Mouse (Mus musculus) intestine, postnatal 0 days (tissue): Measurements from ENCODE around the gene Lgals7. TPM values are rescaled to one million over a fixed set of nuclear protein-coding genes. Genes with fewer than 3 reads are reported as not detected.
"Not testable (repeated sequence)": the region's sequence is repeated elsewhere in the genome, so short reads cannot be mapped to it uniquely, and the experiment has no call there.

Experiments used
- ATAC-seq: fragments of 200-750 bp; cut with Nextera tagmentation; 2 replicates; pipeline ENCODE4 v1.8.0; 2017; ENCODE audit warnings: mild to moderate bottlenecking, moderate TSS enrichment, moderate library complexity
- H3K27ac ChIP-seq: fragments of 300-500 bp; sonication (generic); 2 replicates; pipeline ENCODE4 v1.5.1; 2014; ENCODE audit warnings: mild to moderate bottlenecking, low read depth, low read length, moderate library complexity
- H3K27me3 ChIP-seq: fragments of 300-500 bp; sonication (generic); replicated peaks from 2 replicates; pipeline ENCODE4 v1.6.1; 2014; ENCODE audit warnings: low read length, mixed read lengths; ENCODE audit not compliant: control insufficient read depth, insufficient read depth
- H3K36me3 ChIP-seq: fragments of 300-500 bp; sonication (generic); 2 replicates; pipeline ENCODE4 v1.6.1; 2014; ENCODE audit warnings: mild to moderate bottlenecking, moderate library complexity; ENCODE audit not compliant: control insufficient read depth, insufficient read depth
- H3K4me1 ChIP-seq: fragments of 300-500 bp; sonication (generic); replicated peaks from 2 replicates; pipeline ENCODE4 v1.6.1; 2014; ENCODE audit warnings: antibody characterized with exemption, low read length, mixed read lengths; ENCODE audit not compliant: control insufficient read depth, insufficient read depth
- H3K4me2 ChIP-seq: fragments of 300-500 bp; sonication (generic); replicated peaks from 2 replicates; pipeline ENCODE4 v1.6.1; 2014; ENCODE audit warnings: low read depth, mild to moderate bottlenecking, moderate library complexity
- H3K4me3 ChIP-seq: fragments of 300-500 bp; sonication (generic); 2 replicates; pipeline ENCODE4 v1.5.1; 2014; ENCODE audit warnings: low read depth, low read length
- H3K9ac ChIP-seq: fragments of 300-500 bp; sonication (generic); 2 replicates; pipeline ENCODE4 v1.6.1; 2014; ENCODE audit warnings: mild to moderate bottlenecking, low read depth, low read length
- H3K9me3 ChIP-seq: fragments of 300-500 bp; sonication (generic); 2 replicates; pipeline ENCODE4 v1.6.1; 2016; ENCODE audit warnings: mixed run types; ENCODE audit not compliant: control insufficient read depth
- CTCF ChIP-seq: sonication (generic); IDR thresholded peaks from 2 replicates; pipeline ENCODE4 v1.5.1; 2016; ENCODE audit warnings: low read depth, mild to moderate bottlenecking, control low read depth, antibody characterized with exemption, moderate library complexity
- WGBS: fragments of 180-500 bp; shearing (Covaris S2); extraction: QIAGEN DNeasy Blood & Tissue Kit; methylation state at CpG from one replicate; pipeline ENCODE4 v1.1.7; 2014; 5-methylcytosine and 5-hydroxymethylcytosine counted together
- polyA plus RNA-seq: library from polyadenylated mRNA; unstranded; fragments of >200 nt; fragmentation: Nextera tagmentation; extraction: Ambion mirVana; gene quantifications from 2 replicates; pipeline ENCODE4 v1.2.1, GENCODE M21; 2015

Gene Lgals7
- polyA plus RNA-seq, 1 experiment from 2014 or later: 2.0 TPM

GRCm38 (mm10) chr7:28877856-28878255, 14.2 kb downstream of the Lgals7 start:
- TF ChIP-seq CTCF: no peak
- WGBS: 86% methylated on average over 4 of the region's 4 CpGs
- Histone ChIP-seq H3K4me3 (no peak overlapping the region), H3K4me1 (no peaks in the 10 kb centered on the region), H3K27ac (no peak overlapping the region), H3K4me2 (no peak overlapping the region), H3K9ac (no peak overlapping the region), H3K36me3 (no peaks in the 10 kb centered on the region), H3K9me3 (no peaks in the 10 kb centered on the region), H3K27me3 (no peaks in the 10 kb centered on the region)
- ATAC-seq: no peak

GRCm38 (mm10) chr7:28879606-28880005, 16.0 kb downstream of the Lgals7 start:
- no peaks in the 10 kb centered on the region for H3K4me1 ChIP-seq
- TF ChIP-seq CTCF: no peak
- H3K27me3 ChIP-seq: no peaks in the 10 kb centered on the region
- ATAC-seq: no peak
- no peaks in the 10 kb centered on the region for H3K36me3 ChIP-seq
- H3K9ac ChIP-seq: no peak overlapping the region
- 78% methylated on average over 7 of the region's 7 CpGs for WGBS
- H3K27ac ChIP-seq: no peak overlapping the region
- H3K9me3 ChIP-seq: no peaks in the 10 kb centered on the region
- H3K4me3 ChIP-seq: no peak overlapping the region
- H3K4me2 ChIP-seq: no peak overlapping the region

GRCm38 (mm10) chr7:28880554-28880953, 16.9 kb downstream of the Lgals7 start:
- Histone ChIP-seq H3K9ac (no peak overlapping the region), H3K9me3 (no peaks in the 10 kb centered on the region), H3K4me2 (no peak overlapping the region), H3K27me3 (no peaks in the 10 kb centered on the region), H3K4me3 (no peak overlapping the region), H3K36me3 (no peaks in the 10 kb centered on the region), H3K27ac (no peak overlapping the region), H3K4me1 (no peaks in the 10 kb centered on the region)
- no peak for TF ChIP-seq CTCF
- ATAC-seq: no peak
- WGBS: 89% methylated on average over 10 of the region's 10 CpGs

GRCm38 (mm10) chr7:28881199-28881598, 17.5 kb downstream of the Lgals7 start, which contains the start of gene Capn12:
TSS of gene Capn12 (plus strand) at chr7:28881422.
- Histone ChIP-seq H3K9ac (no peak within 1 kb of the TSS), H3K4me1 (no peaks in the 10 kb centered on the region), H3K36me3 (no peaks in the 10 kb centered on the region), H3K27me3 (no peaks in the 10 kb centered on the region), H3K4me2 (no peak within 1 kb of the TSS), H3K27ac (no peak within 1 kb of the TSS), H3K4me3 (no peak within 1 kb of the TSS), H3K9me3 (no peaks in the 10 kb centered on the region)
- WGBS: 40% methylated on average over 13 of the region's 13 CpGs
- TF ChIP-seq CTCF: no peak
- no peak for ATAC-seq

- 77% methylated on average over 11 of the region's 11 CpGs for WGBS
- no peak for ATAC-seq
- Histone ChIP-seq H3K9ac (no peak overlapping the region), H3K9me3 (no peaks in the 10 kb centered on the region), H3K4me3 (no peak overlapping the region), H3K27me3 (peaks cover 9% of the 10 kb centered on the region), H3K36me3 (no peaks in the 10 kb centered on the region), H3K4me2 (no peak overlapping the region), H3K27ac (no peak overlapping the region), H3K4me1 (no peaks in the 10 kb centered on the region)
- TF ChIP-seq CTCF: no peak
Measured at GRCm38 (mm10) chr7:28883039-28883438, 19.4 kb downstream of the Lgals7 start.

GRCm38 (mm10) chr7:28883704-28884103, 20.1 kb downstream of the Lgals7 start:
- H3K36me3 ChIP-seq, H3K9me3 ChIP-seq, H3K9ac ChIP-seq, ATAC-seq, H3K4me1 ChIP-seq, H3K4me2 ChIP-seq, H3K4me3 ChIP-seq, H3K27ac ChIP-seq: not testable (repeated sequence)
- WGBS: 94% methylated on average over 4 of the region's 4 CpGs
- peaks cover 13% of the 10 kb centered on the region for H3K27me3 ChIP-seq

- ATAC-seq: no peak
- 28% methylated on average over 14 of the region's 14 CpGs for WGBS
- Histone ChIP-seq H3K4me2 (no peak overlapping the region), H3K27ac (no peak overlapping the region), H3K27me3 (peaks cover 15% of the 10 kb centered on the region), H3K9me3 (no peaks in the 10 kb centered on the region), H3K4me3 (no peak overlapping the region), H3K9ac (no peak overlapping the region), H3K4me1 (no peaks in the 10 kb centered on the region), H3K36me3 (peaks cover 4% of the 10 kb centered on the region; the same call in 1 of the 2 replicates)
- TF ChIP-seq CTCF: no peak
Measured at GRCm38 (mm10) chr7:28886486-28886885, 22.8 kb downstream of the Lgals7 start.
